Mouse (Mus musculus) embryo, embryonic 10.5 days (tissue): ENCODE results near the gene Gpd1.

ENCODE experiments used
- DNase-seq: peaks from one replicate; pipeline ENCODE4 v3.0.0-alpha.2; 2015; ENCODE audit warnings: low spot score

Gpd1 gene

GRCm38 (mm10) chr15:99701999-99702900 is 15.1 kb upstream of the Gpd1 start, which contains the start of gene Smarcd1:
Gene Smarcd1, plus strand, starts transcription at chr15:99702129.
- DNase-seq, result peak; percentile 97

- DNase-seq, result no peak
Observed at GRCm38 (mm10) chr15:99703104-99703503, 14.2 kb upstream of the Gpd1 start.

GRCm38 (mm10) chr15:99703676-99704040 is 13.7 kb upstream of the Gpd1 start:
- DNase-seq, result no peak

- no peak for DNase-seq
Observed at GRCm38 (mm10) chr15:99704041-99704681, 13.2 kb upstream of the Gpd1 start.

GRCm38 (mm10) chr15:99704881-99705280 is 12.4 kb upstream of the Gpd1 start:
- DNase-seq, result no peak

- DNase-seq, result peak; percentile 84
Observed at GRCm38 (mm10) chr15:99705440-99706048, 11.8 kb upstream of the Gpd1 start, which contains the start of gene Gm17349. Gene Gm17349, minus strand, starts transcription at chr15:99705490.

GRCm38 (mm10) chr15:99708176-99708575 is 9.1 kb upstream of the Gpd1 start:
- no peak for DNase-seq

GRCm38 (mm10) chr15:99710221-99711190 is 6.8 kb upstream of the Gpd1 start:
- no peak for DNase-seq

- DNase-seq, result no peak
Observed at GRCm38 (mm10) chr15:99711491-99711890, 5.8 kb upstream of the Gpd1 start.

- DNase-seq, result no peak
Observed at GRCm38 (mm10) chr15:99712666-99713559, 4.4 kb upstream of the Gpd1 start.

GRCm38 (mm10) chr15:99713569-99713968 is 3.7 kb upstream of the Gpd1 start:
- DNase-seq, result no peak

- DNase-seq, result no peak
Observed at GRCm38 (mm10) chr15:99714206-99714605, 3.1 kb upstream of the Gpd1 start.

- peak; percentile 89 for DNase-seq
Observed at GRCm38 (mm10) chr15:99714858-99715257, 2.5 kb upstream of the Gpd1 start.

- no peak for DNase-seq
Observed at GRCm38 (mm10) chr15:99715361-99715865, 1.9 kb upstream of the Gpd1 start.

- no peak for DNase-seq
Observed at GRCm38 (mm10) chr15:99715982-99716746, 1.2 kb upstream of the Gpd1 start.

- DNase-seq, result no peak
Observed at GRCm38 (mm10) chr15:99716814-99717213, 501 bp upstream of the Gpd1 start.

GRCm38 (mm10) chr15:99718461-99719021 is 1.2 kb downstream of the Gpd1 start:
- DNase-seq, result no peak

- DNase-seq, result no peak
Observed at GRCm38 (mm10) chr15:99719865-99720264, 2.5 kb downstream of the Gpd1 start.
